Mouse (Mus musculus): ENCODE measurements around the gene Matk.

- TF ChIP-seq HCFC1 (IDR thresholded peaks at IDR 0.05; ENCODE audit: low read depth, low read length) (no peak), GATA1 (IDR thresholded peaks at IDR 0.05; ENCODE audit: low read depth, low read length) (no peak), CTCF (IDR thresholded peaks at IDR 0.05 in 2 of 3, conservative IDR thresholded peaks at IDR 0.05 in 1 of 3; ENCODE audit: control insufficient read depth in 1 of 3, insufficient read depth in 1 of 3, low read depth in 2 of 3, low read length in 3 of 3, poor library complexity in 1 of 3, severe bottlenecking in 1 of 3) (no peak), POLR2A (IDR thresholded peaks at IDR 0.05; ENCODE audit: control insufficient read depth in 1 of 2, insufficient read depth in 1 of 2, low read depth in 1 of 2, low read length in 2 of 2, poor library complexity in 1 of 2) (no peak), USF1 (IDR thresholded peaks at IDR 0.05; ENCODE audit: low read depth, low read length) (no peak), JUND (IDR thresholded peaks at IDR 0.05; ENCODE audit: low read depth, low read length) (no peak), E2F4 (IDR thresholded peaks at IDR 0.05; ENCODE audit: borderline replicate concordance, low read depth, low read length) (no peak), USF2 (IDR thresholded peaks at IDR 0.05; ENCODE audit: borderline replicate concordance in 1 of 2, insufficient read depth in 1 of 2, low read depth in 1 of 2, low read length in 2 of 2) (no peak), MAFK (IDR thresholded peaks at IDR 0.05; ENCODE audit: borderline replicate concordance, low read depth, low read length) (no peak), MYC (IDR thresholded peaks at IDR 0.05; ENCODE audit: low read depth, low read length) (no peak), MXI1 (IDR thresholded peaks at IDR 0.05; ENCODE audit: low read depth, low read length) (no peak), ZNF384 (IDR thresholded peaks at IDR 0.05; ENCODE audit: low read depth, low read length) (no peak)
Measured at GRCm38 (mm10) chr10:81284189-81284588, 31.5 kb downstream of the Matk start.
